Mouse (Mus musculus) lung, postnatal 10 days (tissue): ENCODE data around the gene Knstrn.
A peak's percentile ranks its signal among the peaks of the same experiment; 100 is the strongest.

Source experiments
- DNase-seq: peaks from one replicate; pipeline ENCODE4 v3.0.0; 2021

Knstrn gene

GRCm38 (mm10) chr2:118901175-118902031 is 87.6 kb downstream of the Knstrn start:
- DNase-seq, result peak; percentile 99

- DNase-seq, result peak; percentile 77
Measured at GRCm38 (mm10) chr2:118902051-118903025, 88.5 kb downstream of the Knstrn start.

- peak; percentile 51 for DNase-seq
Measured at GRCm38 (mm10) chr2:118903333-118903741, 89.5 kb downstream of the Knstrn start.
